Mouse (Mus musculus) midbrain, embryonic 15.5 days (tissue): ENCODE data around the gene Myh7. TPM values are rescaled to one million over a fixed set of nuclear protein-coding genes. Genes with fewer than 3 reads are reported as not detected.
"Not testable (repeated sequence)": the region's sequence is repeated elsewhere in the genome, so short reads cannot be mapped to it uniquely, and the experiment has no call there.

Experiments
- ATAC-seq: fragments of 200-750 bp; cut with Nextera tagmentation; replicated peaks from 2 replicates; pipeline ENCODE4 v1.8.0; 2017; ENCODE audit warnings: moderate TSS enrichment
- H3K27ac ChIP-seq: fragments of 300-500 bp; sonication (generic); 2 replicates; pipeline ENCODE4 v1.5.1; 2015; ENCODE audit warnings: mild to moderate bottlenecking, inconsistent platforms
- H3K27me3 ChIP-seq: fragments of 300-500 bp; sonication (generic); replicated peaks from 2 replicates; pipeline ENCODE4 v1.6.1; 2015; ENCODE audit warnings: inconsistent platforms
- H3K36me3 ChIP-seq: fragments of 300-500 bp; sonication (generic); replicated peaks from 2 replicates; pipeline ENCODE4 v1.6.1; 2015; ENCODE audit warnings: inconsistent platforms
- H3K4me1 ChIP-seq: fragments of 300-500 bp; sonication (generic); 2 replicates; pipeline ENCODE4 v1.6.1; 2015; ENCODE audit warnings: inconsistent platforms
- H3K4me2 ChIP-seq: fragments of 300-500 bp; sonication (generic); 2 replicates; pipeline ENCODE4 v1.6.1; 2015; ENCODE audit warnings: inconsistent platforms, mild to moderate bottlenecking, moderate library complexity
- H3K4me3 ChIP-seq: fragments of 300-500 bp; sonication (generic); 2 replicates; pipeline ENCODE4 v1.5.1; 2015; ENCODE audit warnings: mild to moderate bottlenecking, inconsistent platforms
- H3K9ac ChIP-seq: fragments of 300-500 bp; sonication (generic); 2 replicates; pipeline ENCODE4 v1.6.1; 2015; ENCODE audit warnings: mild to moderate bottlenecking, inconsistent platforms
- H3K9me3 ChIP-seq: fragments of 300-500 bp; sonication (generic); 2 replicates; pipeline ENCODE4 v1.6.1; 2016; ENCODE audit warnings: inconsistent platforms
- WGBS: fragments of 180-500 bp; shearing (Covaris S2); methylation state at CpG from one replicate; pipeline ENCODE4 v1.1.7; 2015; ENCODE audit warnings: mixed read lengths; 5-methylcytosine and 5-hydroxymethylcytosine counted together
- polyA plus RNA-seq: library from polyadenylated mRNA; unstranded; fragments of >200 nt; fragmentation: Nextera tagmentation; extraction: Ambion mirVana; gene quantifications from 2 replicates; pipeline ENCODE4 v1.2.1, GENCODE M21; 2015

Myh7 gene
- polyA plus RNA-seq, 1 experiment from 2014 or later = 7.5 TPM

DNA sequence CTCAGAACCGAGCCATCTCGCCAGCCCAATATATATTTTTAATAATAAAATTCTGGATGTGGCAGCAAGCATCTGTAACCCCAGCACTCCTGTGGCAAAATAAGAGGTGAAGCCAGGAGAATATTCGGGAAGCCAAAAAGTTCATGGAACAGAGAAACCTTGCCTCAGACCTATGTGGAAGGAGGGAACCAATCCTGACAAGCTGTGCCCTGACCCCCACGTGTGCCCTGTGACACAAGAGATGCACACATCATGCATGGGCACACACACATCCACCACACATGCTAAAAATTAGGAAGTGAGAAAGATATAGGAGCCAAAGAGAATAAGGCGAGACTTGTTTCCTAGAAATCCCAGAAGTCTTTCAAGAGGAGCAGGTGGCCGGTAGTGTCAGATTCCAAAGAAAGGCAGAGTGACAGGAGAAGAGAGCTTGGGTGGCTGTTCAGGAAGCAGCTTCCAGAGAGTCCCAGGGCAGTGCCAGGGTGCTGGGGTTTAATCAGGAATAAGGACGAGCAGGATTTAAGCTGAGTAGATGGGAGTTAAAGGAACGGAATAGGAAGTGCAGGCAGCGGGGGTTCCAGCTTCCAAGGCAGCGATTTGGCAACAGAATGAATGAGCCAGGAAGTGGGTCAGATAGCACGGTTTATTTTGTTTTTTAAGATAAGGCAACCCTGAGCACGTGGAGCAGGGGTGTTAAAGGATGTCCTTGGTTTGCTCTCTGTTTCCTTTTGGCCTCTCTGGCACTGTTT lies 7.7 kb upstream of the Myh7 start:
- Histone ChIP-seq H3K4me3 (no peak overlapping the region), H3K36me3 (0 out of 2 replicates have a peak, but pooled peaks cover 2% of the 10 kb centered on the region), H3K4me2 (no peak overlapping the region), H3K27me3 (no peaks in the 10 kb centered on the region), H3K9me3 (no peaks in the 10 kb centered on the region), H3K9ac (no peak overlapping the region), H3K4me1 (peaks cover 6% of the 10 kb centered on the region; the same call in 1 of the 2 replicates), H3K27ac (no peak overlapping the region)
- ATAC-seq = no peak
- WGBS = 52% methylated on average over 12 of the region's 12 CpGs

DNA sequence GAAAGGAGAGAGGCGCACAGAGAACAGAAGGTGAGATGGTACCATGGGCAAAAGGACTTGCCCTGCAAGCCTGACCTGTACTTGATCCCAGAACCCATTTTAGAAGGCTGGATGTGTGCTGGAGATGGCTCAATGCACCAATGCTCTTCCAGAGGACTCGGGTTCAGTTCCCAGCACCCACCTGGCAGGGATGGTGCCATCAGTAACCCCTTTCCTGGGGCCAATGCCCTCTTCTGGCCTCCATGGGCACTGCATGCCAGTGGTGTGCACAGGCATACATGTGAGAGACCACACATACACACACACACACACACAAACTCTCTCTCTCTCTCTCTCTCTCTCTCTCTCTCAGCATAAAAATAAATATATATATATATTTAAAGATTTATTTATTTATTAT lies 7.0 kb upstream of the Myh7 start:
- 100% methylated on average over 2 of the region's 2 CpGs for WGBS

DNA sequence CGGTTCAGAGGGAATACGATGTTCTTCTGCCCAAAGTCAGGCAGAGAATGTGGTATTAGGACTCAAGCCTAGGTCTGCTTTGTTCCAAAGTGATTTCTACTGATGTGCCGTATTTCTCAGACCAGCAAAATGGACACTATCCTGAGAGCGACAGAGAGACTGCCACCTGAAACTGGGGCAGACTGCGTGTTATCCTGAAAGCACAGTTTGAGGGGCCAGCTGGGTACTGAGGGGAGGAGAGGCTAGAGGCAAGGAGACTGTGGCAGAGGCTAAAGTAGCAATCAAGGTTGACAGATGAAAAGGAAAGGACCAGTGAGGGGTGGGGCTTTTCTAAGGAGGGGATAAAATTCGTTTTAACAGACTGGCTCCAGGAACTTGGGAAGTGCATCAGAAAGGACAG lies 6.4 kb upstream of the Myh7 start:
- WGBS = 84% methylated on average over 6 of the region's 6 CpGs
- no peak overlapping the region for H3K9ac ChIP-seq
- H3K9me3 ChIP-seq = no peaks in the 10 kb centered on the region
- no peak for ATAC-seq
- no peaks in the 10 kb centered on the region for H3K27me3 ChIP-seq
- no peak overlapping the region for H3K27ac ChIP-seq
- H3K4me1 ChIP-seq = peaks cover 19% of the 10 kb centered on the region
- H3K36me3 ChIP-seq = 0 out of 2 replicates have a peak, but pooled peaks cover 2% of the 10 kb centered on the region
- H3K4me3 ChIP-seq = no peak overlapping the region
- H3K4me2 ChIP-seq = no peak overlapping the region

More for the DNA sequence above, 7.0 kb upstream of the Myh7 start:
- H3K36me3 ChIP-seq = 0 out of 2 replicates have a peak, but pooled peaks cover 2% of the 10 kb centered on the region
- no peak for ATAC-seq
- peaks cover 13% of the 10 kb centered on the region for H3K4me1 ChIP-seq
- no peak overlapping the region for H3K4me2 ChIP-seq
- H3K27me3 ChIP-seq = no peaks in the 10 kb centered on the region
- no peak overlapping the region for H3K27ac ChIP-seq
- H3K9me3 ChIP-seq = no peaks in the 10 kb centered on the region
- H3K9ac ChIP-seq = no peak overlapping the region
- no peak overlapping the region for H3K4me3 ChIP-seq

DNA sequence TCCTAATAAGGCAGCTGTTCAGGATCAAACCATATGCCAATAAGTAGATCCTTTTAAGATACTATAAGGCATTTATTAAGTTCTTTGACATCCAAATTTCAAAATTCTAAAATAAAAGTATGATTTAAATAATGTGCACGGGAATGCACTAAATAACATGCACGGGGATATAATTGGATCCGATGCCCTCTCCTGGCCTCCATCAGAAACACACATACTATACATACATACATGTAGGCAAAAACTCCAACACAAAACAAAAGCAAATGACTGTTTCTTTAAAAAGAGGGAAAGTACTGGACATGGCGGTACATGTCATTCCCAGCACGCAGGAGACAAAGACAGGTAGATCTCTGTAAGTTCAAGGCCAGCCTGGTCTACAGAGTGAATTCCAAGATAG lies 5.4 kb upstream of the Myh7 start:
- H3K36me3 ChIP-seq, H3K4me3 ChIP-seq, H3K27me3 ChIP-seq, H3K9ac ChIP-seq, H3K27ac ChIP-seq, H3K9me3 ChIP-seq, ATAC-seq, H3K4me2 ChIP-seq: not testable (repeated sequence)
- H3K4me1 ChIP-seq = peaks cover 29% of the 10 kb centered on the region
- 84% methylated on average over 5 of the region's 5 CpGs for WGBS

DNA sequence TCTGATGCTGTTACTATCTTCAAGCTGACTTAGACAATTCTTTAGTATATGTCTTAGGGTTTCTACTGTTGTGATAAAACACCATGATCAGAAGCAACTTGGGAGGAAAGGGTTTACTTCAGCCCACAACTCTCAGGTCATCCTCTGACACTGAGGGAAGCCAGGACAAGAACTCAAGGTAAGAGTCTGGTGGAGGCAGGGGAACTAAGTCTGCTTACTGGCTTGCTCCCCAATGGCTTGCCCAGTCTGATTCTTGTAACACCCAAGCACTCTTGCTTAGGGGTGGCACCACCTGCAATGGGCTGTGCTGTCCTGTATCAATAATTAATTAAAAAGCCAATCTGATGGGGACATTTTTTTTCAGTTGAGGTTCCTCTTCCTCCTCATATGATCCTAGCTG lies 4.3 kb upstream of the Myh7 start:
- Histone ChIP-seq H3K9ac (no peak overlapping the region), H3K4me3 (no peak overlapping the region), H3K27ac (no peak overlapping the region), H3K4me2 (no peak overlapping the region), H3K9me3 (no peaks in the 10 kb centered on the region), H3K27me3 (no peaks in the 10 kb centered on the region), H3K4me1 (peaks cover 32% of the 10 kb centered on the region), H3K36me3 (0 out of 2 replicates have a peak, but pooled peaks cover 2% of the 10 kb centered on the region)
- ATAC-seq = no peak

DNA sequence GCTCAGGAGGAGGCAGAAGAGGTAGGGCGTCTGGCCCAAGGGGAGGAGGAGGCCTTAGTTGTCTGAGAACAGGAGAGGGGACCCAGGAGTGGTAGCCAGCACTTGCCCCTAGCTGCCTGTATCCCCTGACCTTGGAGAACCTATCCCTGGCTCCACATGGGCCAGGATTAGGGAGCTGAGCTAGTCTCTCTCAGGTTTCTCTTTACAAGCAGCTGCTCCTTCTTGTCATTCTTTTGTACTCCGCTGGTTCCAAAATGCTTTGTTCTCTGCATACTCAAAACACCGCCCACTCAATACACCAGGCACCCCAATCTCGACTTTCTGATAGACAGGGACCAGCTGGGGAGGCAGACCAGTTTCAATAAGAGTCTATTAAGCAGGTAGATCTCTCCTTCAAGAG lies 2.9 kb upstream of the Myh7 start:
- 31% methylated on average over 4 of the region's 4 CpGs for WGBS
- H3K9ac ChIP-seq = no peak overlapping the region
- peak overlapping the region; percentile 2; the same call in 1 of the 2 replicates for H3K27ac ChIP-seq
- no peak overlapping the region for H3K4me2 ChIP-seq
- H3K4me3 ChIP-seq = no peak overlapping the region
- H3K9me3 ChIP-seq = no peaks in the 10 kb centered on the region
- H3K36me3 ChIP-seq = 0 out of 2 replicates have a peak, but pooled peaks cover 2% of the 10 kb centered on the region
- no peaks in the 10 kb centered on the region for H3K27me3 ChIP-seq
- H3K4me1 ChIP-seq = peaks cover 35% of the 10 kb centered on the region
- ATAC-seq = no peak

- Histone ChIP-seq H3K4me1 (peaks cover 35% of the 10 kb centered on the region), H3K9me3 (no peaks in the 10 kb centered on the region), H3K9ac (no peak overlapping the region), H3K4me2 (no peak overlapping the region), H3K27ac (peak overlapping the region; percentile 95), H3K4me3 (no peak overlapping the region), H3K36me3 (0 out of 2 replicates have a peak, but pooled peaks cover 2% of the 10 kb centered on the region), H3K27me3 (no peaks in the 10 kb centered on the region)
- no peak for ATAC-seq
- WGBS = 38% methylated on average over 9 of the region's 9 CpGs
These were observed 2.4 kb upstream of the Myh7 start for GRCm38 (mm10) chr14:54996793-54997192.

DNA sequence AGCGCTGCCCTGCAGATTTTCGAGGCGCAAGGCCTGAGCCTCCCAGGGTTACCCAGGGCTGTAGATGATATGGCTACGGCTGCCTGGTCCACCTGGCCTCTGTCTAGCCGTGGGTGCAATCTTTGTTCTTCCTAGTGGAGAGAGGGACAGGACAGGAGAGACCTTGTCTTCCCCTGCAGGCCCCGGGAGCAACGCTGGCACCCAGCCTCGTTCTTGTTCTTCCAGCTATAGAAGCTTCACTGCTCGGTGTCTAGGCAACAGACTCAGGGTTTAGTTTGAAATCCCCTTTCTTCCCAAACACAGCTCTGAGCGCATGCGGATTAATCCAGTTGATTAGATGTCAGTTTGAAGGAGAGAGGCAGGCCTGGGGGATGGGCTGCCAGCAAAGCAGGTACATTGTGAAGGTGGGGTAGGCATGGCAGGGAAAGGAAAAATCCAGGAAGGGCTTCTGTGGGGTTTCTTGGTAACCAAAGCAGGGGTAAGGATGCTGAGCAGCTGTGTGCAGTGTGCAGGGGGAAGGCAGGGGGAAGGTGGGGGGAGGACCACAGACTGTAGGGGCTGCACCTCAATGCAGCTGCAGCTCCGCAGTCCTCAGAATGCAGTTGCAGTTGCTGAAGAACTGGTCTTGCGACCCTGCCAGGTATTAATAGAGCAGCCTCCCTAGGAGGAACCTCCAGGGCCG lies 1.2 kb upstream of the Myh7 start:
- H3K27ac ChIP-seq = peak overlapping the region; percentile 95
- peak overlapping the region; percentile 31 for H3K9ac ChIP-seq
- 12% methylated on average over 14 of the region's 14 CpGs for WGBS
- no peaks in the 10 kb centered on the region for H3K27me3 ChIP-seq
- ATAC-seq = peak; percentile 88
- H3K4me2 ChIP-seq = peak overlapping the region; percentile 18
- peaks cover 35% of the 10 kb centered on the region for H3K4me1 ChIP-seq
- no peaks in the 10 kb centered on the region for H3K9me3 ChIP-seq
- H3K36me3 ChIP-seq = no peaks in the 10 kb centered on the region
- H3K4me3 ChIP-seq = no peak overlapping the region

DNA sequence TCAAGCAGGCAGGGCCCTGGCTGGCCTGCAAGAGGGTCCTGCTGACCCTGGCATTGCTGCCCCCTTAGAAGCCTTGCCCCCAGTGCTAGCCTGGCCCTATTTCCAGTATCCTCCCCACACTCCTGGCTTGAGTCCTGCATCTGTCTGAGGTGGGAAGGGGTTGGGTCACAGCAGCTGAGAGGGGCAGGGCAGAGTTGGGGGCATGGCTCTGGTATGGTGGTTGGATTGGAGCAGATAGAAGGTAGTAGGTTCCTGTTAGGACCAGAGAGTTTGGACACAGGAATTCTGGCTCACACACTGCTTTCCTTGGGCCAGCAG lies 402 bp upstream of the Myh7 start:
- H3K27ac ChIP-seq = peak overlapping the region; percentile 95
- no peak overlapping the region for H3K4me2 ChIP-seq
- H3K9me3 ChIP-seq = no peaks in the 10 kb centered on the region
- H3K4me1 ChIP-seq = peaks cover 38% of the 10 kb centered on the region
- H3K9ac ChIP-seq = no peak overlapping the region
- H3K27me3 ChIP-seq = no peaks in the 10 kb centered on the region
- no peak overlapping the region for H3K4me3 ChIP-seq
- peak; percentile 37 for ATAC-seq
- no peaks in the 10 kb centered on the region for H3K36me3 ChIP-seq

DNA sequence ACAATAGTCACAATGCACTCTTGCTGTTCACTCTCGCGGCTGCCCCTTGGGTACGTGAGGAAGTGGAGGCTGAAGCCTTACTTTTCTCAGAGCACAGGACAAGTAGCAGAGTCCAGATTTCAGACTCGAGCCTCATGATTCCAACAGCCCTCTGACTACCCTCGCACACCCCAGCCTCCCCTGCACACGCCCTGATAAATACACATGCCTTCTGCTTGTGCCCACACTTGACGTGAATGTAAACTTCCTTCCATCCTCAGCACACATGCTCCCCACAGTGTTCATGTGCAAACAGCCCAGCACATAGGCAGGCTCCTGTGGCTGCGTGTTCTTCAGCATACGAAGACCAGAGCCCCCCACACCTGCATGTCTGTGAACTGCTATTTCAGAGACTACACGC lies 790 bp downstream of the Myh7 start:
- Histone ChIP-seq H3K27ac (no peak overlapping the region), H3K4me2 (no peak overlapping the region), H3K9me3 (no peaks in the 10 kb centered on the region), H3K4me1 (peaks cover 38% of the 10 kb centered on the region), H3K4me3 (no peak overlapping the region), H3K36me3 (no peaks in the 10 kb centered on the region), H3K27me3 (no peaks in the 10 kb centered on the region), H3K9ac (no peak overlapping the region)
- no peak for ATAC-seq
- WGBS = 67% methylated on average over 10 of the region's 10 CpGs

GRCm38 (mm10) chr14:54992196-54992595 lies 2.2 kb downstream of the Myh7 start:
- H3K4me1 ChIP-seq = peaks cover 38% of the 10 kb centered on the region
- no peaks in the 10 kb centered on the region for H3K27me3 ChIP-seq
- no peak overlapping the region for H3K27ac ChIP-seq
- H3K4me3 ChIP-seq = no peak overlapping the region
- 91% methylated on average over 10 of the region's 10 CpGs for WGBS
- H3K9me3 ChIP-seq = no peaks in the 10 kb centered on the region
- no peak overlapping the region for H3K9ac ChIP-seq
- H3K36me3 ChIP-seq = no peaks in the 10 kb centered on the region
- no peak overlapping the region for H3K4me2 ChIP-seq
- no peak for ATAC-seq

DNA sequence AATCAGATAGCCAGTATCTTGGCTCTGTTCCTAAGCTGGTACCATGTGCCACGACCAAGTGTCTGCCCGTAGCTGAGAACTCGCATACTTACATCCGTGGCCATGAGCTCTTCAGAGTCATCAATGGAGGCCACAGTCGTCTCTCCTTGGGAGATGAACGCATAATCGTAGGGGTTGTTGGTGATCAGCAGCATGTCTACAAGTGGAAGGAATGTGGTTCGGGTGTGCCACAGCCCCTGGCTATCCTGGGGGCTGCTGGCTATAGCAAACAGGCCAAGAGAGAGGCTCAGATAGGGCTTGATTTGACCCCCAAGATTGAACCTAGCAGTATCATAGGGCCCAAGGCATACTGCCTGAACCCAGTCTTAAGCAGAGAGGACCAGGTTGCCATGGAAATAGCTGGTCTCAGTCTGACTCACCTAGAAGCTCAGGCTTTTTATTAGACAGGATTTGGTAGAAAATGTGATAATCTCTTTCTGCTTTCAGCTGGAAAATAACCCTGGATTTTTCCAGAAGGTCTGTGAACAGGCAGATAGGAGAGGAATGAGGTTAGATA lies 4.5 kb downstream of the Myh7 start:
- no peaks in the 10 kb centered on the region for H3K27me3 ChIP-seq
- H3K4me1 ChIP-seq = peaks cover 16% of the 10 kb centered on the region
- no peak overlapping the region for H3K4me3 ChIP-seq
- 83% methylated on average over 8 of the region's 8 CpGs for WGBS
- no peak overlapping the region for H3K9ac ChIP-seq
- H3K9me3 ChIP-seq = no peaks in the 10 kb centered on the region
- 0 out of 2 replicates have a peak, but pooled peaks have one; percentile 50 for ATAC-seq
- H3K4me2 ChIP-seq = no peak overlapping the region
- no peaks in the 10 kb centered on the region for H3K36me3 ChIP-seq
- peak overlapping the region; percentile 78 for H3K27ac ChIP-seq
